In the genomic region with DNA sequence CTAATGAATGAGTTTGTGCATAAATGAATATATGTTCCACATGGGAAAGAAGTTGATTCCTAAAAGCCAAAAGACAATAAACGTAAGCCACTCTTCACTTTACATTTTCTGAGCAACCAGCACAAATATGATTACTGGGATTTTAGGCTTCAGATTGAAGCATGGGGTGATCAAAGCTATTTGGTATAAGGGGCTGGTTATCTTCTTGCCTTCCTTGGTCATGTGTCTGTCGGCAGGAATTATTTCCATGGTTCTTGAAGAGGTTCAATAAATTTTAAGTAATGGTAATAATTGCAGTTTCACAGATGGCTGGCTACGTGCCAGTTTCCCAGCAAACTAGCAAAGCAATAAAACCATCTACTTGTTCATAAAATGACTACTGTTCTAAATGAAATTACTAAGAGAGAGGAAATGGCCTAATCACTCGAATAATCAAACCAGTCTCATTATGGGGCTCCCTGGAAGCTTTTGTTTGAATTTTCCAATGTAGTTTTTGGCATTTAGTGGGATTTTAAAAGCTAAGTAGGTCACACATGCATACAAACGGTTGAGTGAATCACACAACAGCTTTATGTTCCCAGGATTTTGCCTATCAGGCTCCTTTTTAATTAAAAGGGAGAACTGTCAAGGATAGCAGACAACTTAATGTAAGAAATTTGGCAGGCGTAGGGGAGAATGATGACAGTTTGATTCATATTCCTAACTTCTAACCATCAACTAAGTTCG, we compare ENCODE assay signal across 11 mouse cellular contexts.
DNase-seq lines count a peak whose midpoint lies in the region; ATAC-seq and TF ChIP-seq lines count a peak whose summit lies in the region.
"Had no signal": no experiment of that assay in that cellular context is flagged by ENCODE, and none has a peak within 500 bp of the region (broad histone marks: within the 10 kb centered on the region; RNA-seq: fewer than 3 reads in every experiment).

No protein-coding gene starts in this region.

- ATAC-seq in hindbrain, embryonic 14.5 days (ENCODE audit: low FRiP score) = no peak; the same call in 1 of the 2 replicates
- no peak for ATAC-seq in hindbrain, embryonic 13.5 days (ENCODE audit: low FRiP score)
- no peak for ATAC-seq in lung, embryonic 14.5 days (ENCODE audit: insufficient read depth)

- DNase-seq in hindbrain, embryonic 14.5 days (ENCODE audit: low spot score) = peak; percentile 49
- DNase-seq in lung, embryonic 14.5 days = peak; percentile 26
- DNase-seq in lung, postnatal 4 days = no peak
- peak; percentile 36 for DNase-seq in forelimb bud, embryonic 11.5 days (ENCODE audit: low read depth, low spot score)
- peak; percentile 15 to 53 for DNase-seq in layer of hippocampus, postnatal 14 days (ENCODE audit: low spot score in 2 of 2)
- no peak for DNase-seq in spleen, postnatal 10 days (ENCODE audit: low spot score in 2 of 2)
- no peak for DNase-seq in testis, postnatal 14 days (ENCODE audit: low spot score)

- no peaks in the 10 kb centered on the region for H3K4me1 ChIP-seq in hindbrain, embryonic 14.5 days (replicated peaks; ENCODE audit: control insufficient read depth, insufficient read depth, low read length)
- 0 out of 2 replicates have a peak, but pooled peaks cover 8% of the 10 kb centered on the region for H3K4me1 ChIP-seq in hindbrain, embryonic 13.5 days (replicated peaks)
- H3K4me1 ChIP-seq in lung, embryonic 14.5 days (ENCODE audit: insufficient read depth) = no peaks in the 10 kb centered on the region
- H3K4me1 ChIP-seq: liver, embryonic 15.5 days; megakaryocyte, embryonic 14.5 days had no signal

- H3K27me3 ChIP-seq in hindbrain, embryonic 14.5 days (ENCODE audit: control insufficient read depth, insufficient read depth, low read length) = no peaks in the 10 kb centered on the region
- no peaks in the 10 kb centered on the region for H3K27me3 ChIP-seq in hindbrain, embryonic 13.5 days
- no peaks in the 10 kb centered on the region for H3K27me3 ChIP-seq in lung, embryonic 14.5 days (ENCODE audit: insufficient read depth, low read length)
- H3K27me3 ChIP-seq: heart, embryonic 13.5 days; liver, embryonic 15.5 days; megakaryocyte, embryonic 14.5 days had no signal

- no peak overlapping the region for H3K9ac ChIP-seq in hindbrain, embryonic 14.5 days
- no peak overlapping the region for H3K9ac ChIP-seq in hindbrain, embryonic 13.5 days
- no peak overlapping the region for H3K9ac ChIP-seq in lung, embryonic 14.5 days
- H3K9ac ChIP-seq: heart, embryonic 13.5 days; liver, embryonic 15.5 days had no signal

- H3K36me3 ChIP-seq in hindbrain, embryonic 14.5 days (replicated peaks; ENCODE audit: control insufficient read depth, insufficient read depth) = no peaks in the 10 kb centered on the region
- H3K36me3 ChIP-seq in hindbrain, embryonic 13.5 days = no peaks in the 10 kb centered on the region
- H3K36me3 ChIP-seq in lung, embryonic 14.5 days (ENCODE audit: insufficient read depth) = no peaks in the 10 kb centered on the region
- H3K36me3 ChIP-seq: heart, embryonic 13.5 days; liver, embryonic 15.5 days had no signal

- 64% methylated on average over 7 of the region's 7 CpGs for WGBS in hindbrain, embryonic 14.5 days
- WGBS in hindbrain, embryonic 13.5 days = 71% methylated on average over 7 of the region's 7 CpGs
- 63% methylated on average over 7 of the region's 7 CpGs for WGBS in lung, embryonic 14.5 days

- H3K4me3 ChIP-seq in hindbrain, embryonic 14.5 days (replicated peaks; ENCODE audit: low read length) = no peak overlapping the region
- H3K4me3 ChIP-seq in hindbrain, embryonic 13.5 days = no peak overlapping the region
- no peak overlapping the region for H3K4me3 ChIP-seq in lung, embryonic 14.5 days (ENCODE audit: low read depth, low read length)
- H3K4me3 ChIP-seq: heart, embryonic 13.5 days; liver, embryonic 15.5 days; megakaryocyte, embryonic 14.5 days had no signal

- H3K9me3 ChIP-seq in hindbrain, embryonic 14.5 days (ENCODE audit: control insufficient read depth, low read length) = no peaks in the 10 kb centered on the region
- no peaks in the 10 kb centered on the region for H3K9me3 ChIP-seq in hindbrain, embryonic 13.5 days
- H3K9me3 ChIP-seq in lung, embryonic 14.5 days (ENCODE audit: low read depth, low read length) = no peaks in the 10 kb centered on the region
- H3K9me3 ChIP-seq: heart, embryonic 13.5 days; liver, embryonic 15.5 days; megakaryocyte, embryonic 14.5 days had no signal

- no peak for TF ChIP-seq CTCF in lung, embryonic 14.5 days (IDR thresholded peaks at IDR 0.05; ENCODE audit: low read depth)

- no peak overlapping the region for H3K4me2 ChIP-seq in hindbrain, embryonic 14.5 days (replicated peaks)
- H3K4me2 ChIP-seq in hindbrain, embryonic 13.5 days = no peak overlapping the region
- no peak overlapping the region for H3K4me2 ChIP-seq in lung, embryonic 14.5 days
- H3K4me2 ChIP-seq: heart, embryonic 13.5 days; liver, embryonic 15.5 days had no signal

- no peak overlapping the region for H3K27ac ChIP-seq in hindbrain, embryonic 14.5 days
- H3K27ac ChIP-seq in hindbrain, embryonic 13.5 days = no peak overlapping the region; the same call in 1 of the 2 replicates
- no peak overlapping the region for H3K27ac ChIP-seq in lung, embryonic 14.5 days (ENCODE audit: low read depth)
- H3K27ac ChIP-seq: heart, embryonic 13.5 days; liver, embryonic 15.5 days had no signal

Comparison
In these comparisons a context has a peak if more than half of its experiments do, and no peak if none do; other contexts are left out.
1. DNase-seq: peak in hindbrain, embryonic 14.5 days (single experiment), lung, embryonic 14.5 days (single experiment), forelimb bud, embryonic 11.5 days (single experiment) and layer of hippocampus, postnatal 14 days (2 of 2); none in lung, postnatal 4 days (0 of 2), spleen, postnatal 10 days (0 of 2) and testis, postnatal 14 days (single experiment).